Mouse (Mus musculus) hindbrain, embryonic 15.5 days (tissue): ENCODE measurements around the gene Fam117a. TPM values are rescaled to one million over a fixed set of nuclear protein-coding genes. Genes with fewer than 3 reads are reported as not detected.

Experiments
- ATAC-seq: fragments of 200-750 bp; cut with Nextera tagmentation; 2 replicates; pipeline ENCODE4 v1.8.0; 2017; ENCODE audit warnings: low read depth, moderate number of reproducible peaks, moderate TSS enrichment; ENCODE audit not compliant: low FRiP score
- H3K27ac ChIP-seq: fragments of 300-500 bp; sonication (generic); replicated peaks from 2 replicates; pipeline ENCODE4 v1.5.1; 2015; ENCODE audit warnings: mild to moderate bottlenecking, inconsistent platforms
- H3K27me3 ChIP-seq: fragments of 300-500 bp; sonication (generic); 2 replicates; pipeline ENCODE4 v1.6.1; 2015; ENCODE audit warnings: control low read depth, inconsistent platforms
- H3K36me3 ChIP-seq: fragments of 300-500 bp; sonication (generic); 2 replicates; pipeline ENCODE4 v1.6.1; 2015; ENCODE audit warnings: control low read depth, inconsistent platforms
- H3K4me1 ChIP-seq: fragments of 300-500 bp; sonication (generic); replicated peaks from 2 replicates; pipeline ENCODE4 v1.6.1; 2015; ENCODE audit warnings: control low read depth, inconsistent platforms
- H3K4me2 ChIP-seq: fragments of 300-500 bp; sonication (generic); 2 replicates; pipeline ENCODE4 v1.6.1; 2015; ENCODE audit warnings: moderate library complexity, mild to moderate bottlenecking, inconsistent platforms
- H3K4me3 ChIP-seq: fragments of 300-500 bp; sonication (generic); 2 replicates; pipeline ENCODE4 v1.5.1; 2015; ENCODE audit warnings: mild to moderate bottlenecking, inconsistent platforms
- H3K9ac ChIP-seq: fragments of 300-500 bp; sonication (generic); 2 replicates; pipeline ENCODE4 v1.6.1; 2015; ENCODE audit warnings: inconsistent platforms
- H3K9me3 ChIP-seq: fragments of 300-500 bp; sonication (generic); 2 replicates; pipeline ENCODE4 v1.6.1; 2016; ENCODE audit warnings: control low read depth, inconsistent platforms
- WGBS: fragments of 180-500 bp; shearing (Covaris S2); methylation state at CpG from one replicate; pipeline ENCODE4 v1.1.7; 2015; 5-methylcytosine and 5-hydroxymethylcytosine counted together
- polyA plus RNA-seq: library from polyadenylated mRNA; unstranded; fragments of >200 nt; fragmentation: Nextera tagmentation; extraction: Ambion mirVana; gene quantifications from 2 replicates; pipeline ENCODE4 v1.2.1, GENCODE M21; 2015

Fam117a gene
- polyA plus RNA-seq, 1 experiment from 2014 or later, result 3.6 TPM

DNA sequence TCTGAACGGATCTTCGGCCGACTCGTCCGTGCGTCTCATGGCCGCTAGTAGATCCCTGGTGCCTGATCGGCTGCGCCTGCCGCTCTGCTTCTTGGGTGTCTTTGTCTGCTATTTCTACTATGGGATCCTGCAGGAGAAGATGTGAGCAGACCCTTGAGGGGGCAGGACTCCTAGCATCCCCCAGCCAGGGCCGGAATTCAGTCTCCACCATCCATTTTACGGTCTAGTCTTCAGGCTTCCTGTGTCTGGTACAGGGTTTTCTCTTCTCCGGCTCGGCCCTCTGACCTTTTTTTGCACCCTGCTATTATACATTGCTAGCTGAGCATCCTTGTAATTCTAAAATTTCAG, 48.1 kb downstream of the Fam117a start:
- Histone ChIP-seq H3K9ac (peak overlapping the region; percentile 92), H3K4me3 (peak overlapping the region; percentile 72), H3K4me1 (peaks cover 16% of the 10 kb centered on the region), H3K27me3 (no peaks in the 10 kb centered on the region), H3K36me3 (peaks cover 27% of the 10 kb centered on the region), H3K27ac (peak overlapping the region; percentile 92), H3K4me2 (peak overlapping the region; percentile 56), H3K9me3 (no peaks in the 10 kb centered on the region)
- 0% methylated on average over 14 of the region's 14 CpGs for WGBS
- ATAC-seq, result peak; percentile 32; the same call in 1 of the 2 replicates

DNA sequence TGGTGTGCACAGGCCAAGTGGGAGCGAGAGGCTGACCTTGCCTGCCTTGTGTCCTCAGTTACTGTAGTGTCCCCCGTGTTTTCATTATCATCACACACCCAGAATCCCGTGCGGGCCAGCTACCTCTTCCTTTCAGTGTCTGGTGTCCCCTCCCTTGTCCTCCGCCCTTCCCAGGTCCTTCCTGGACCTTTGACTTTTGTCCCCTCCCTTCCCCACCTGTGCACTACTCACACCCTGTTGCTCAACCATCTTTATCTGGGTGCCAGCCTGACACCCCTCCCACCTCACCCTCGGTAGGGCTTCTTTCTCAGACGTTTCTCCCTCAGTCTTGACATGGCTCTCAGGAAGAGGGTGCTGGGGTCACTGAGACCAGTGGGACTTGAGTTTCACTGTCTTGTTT, 50.5 kb downstream of the Fam117a start:
- Histone ChIP-seq H3K27ac (no peak overlapping the region), H3K4me2 (no peak overlapping the region), H3K4me1 (peaks cover 27% of the 10 kb centered on the region), H3K36me3 (peaks cover 35% of the 10 kb centered on the region), H3K27me3 (no peaks in the 10 kb centered on the region), H3K9ac (no peak overlapping the region), H3K4me3 (no peak overlapping the region), H3K9me3 (no peaks in the 10 kb centered on the region)
- ATAC-seq, result no peak
- 91% methylated on average over 7 of the region's 7 CpGs for WGBS

DNA sequence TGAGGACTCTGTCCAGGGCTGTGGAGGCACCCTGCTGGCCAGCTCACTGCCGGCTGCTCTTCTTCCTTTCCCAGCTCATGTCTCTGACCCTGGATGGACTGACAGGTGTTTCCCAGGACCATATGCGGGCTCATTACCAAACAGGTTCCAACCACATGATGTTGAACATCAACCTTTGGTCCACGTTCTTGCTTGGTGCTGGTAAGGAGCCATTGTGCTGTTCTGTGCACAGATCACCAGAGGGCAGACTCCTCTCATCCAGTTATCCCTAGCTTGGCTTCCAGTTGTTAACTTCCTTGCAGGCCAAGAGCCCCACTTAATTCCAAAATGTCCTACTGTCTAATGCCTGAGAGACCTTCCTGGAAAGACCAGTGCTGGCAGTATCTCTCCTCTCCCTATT, 52.2 kb downstream of the Fam117a start:
- ATAC-seq, result no peak
- H3K4me2 ChIP-seq, result no peak overlapping the region
- peaks cover 33% of the 10 kb centered on the region for H3K4me1 ChIP-seq
- no peaks in the 10 kb centered on the region for H3K9me3 ChIP-seq
- 70% methylated on average over 3 of the region's 3 CpGs for WGBS
- H3K27me3 ChIP-seq, result no peaks in the 10 kb centered on the region
- H3K27ac ChIP-seq, result no peak overlapping the region
- peaks cover 35% of the 10 kb centered on the region for H3K36me3 ChIP-seq
- H3K4me3 ChIP-seq, result no peak overlapping the region
- H3K9ac ChIP-seq, result no peak overlapping the region

DNA sequence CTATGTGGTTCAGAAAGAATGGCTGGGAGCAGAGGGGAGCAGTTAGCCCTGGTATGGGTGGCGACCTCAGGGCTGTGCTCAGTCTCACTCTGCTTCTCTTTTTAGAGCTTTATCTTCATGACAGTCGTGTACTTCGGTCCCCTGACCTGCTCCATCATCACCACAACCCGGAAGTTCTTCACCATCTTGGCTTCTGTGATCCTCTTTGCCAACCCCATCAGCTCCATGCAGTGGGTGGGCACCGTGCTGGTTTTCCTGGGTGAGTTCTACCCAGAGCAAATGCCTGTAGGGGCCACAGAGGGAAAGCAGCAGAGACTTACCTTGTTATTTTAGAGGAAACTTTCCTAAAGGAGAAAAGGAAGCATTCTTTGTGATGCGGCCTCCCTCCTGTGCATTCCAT, 53.6 kb downstream of the Fam117a start:
- H3K4me2 ChIP-seq, result no peak overlapping the region
- H3K9me3 ChIP-seq, result no peaks in the 10 kb centered on the region
- H3K36me3 ChIP-seq, result peaks cover 35% of the 10 kb centered on the region
- 94% methylated on average over 6 of the region's 6 CpGs for WGBS
- no peak overlapping the region for H3K9ac ChIP-seq
- H3K4me3 ChIP-seq, result no peak overlapping the region
- ATAC-seq, result no peak
- peaks cover 32% of the 10 kb centered on the region for H3K4me1 ChIP-seq
- no peaks in the 10 kb centered on the region for H3K27me3 ChIP-seq
- H3K27ac ChIP-seq, result no peak overlapping the region

DNA sequence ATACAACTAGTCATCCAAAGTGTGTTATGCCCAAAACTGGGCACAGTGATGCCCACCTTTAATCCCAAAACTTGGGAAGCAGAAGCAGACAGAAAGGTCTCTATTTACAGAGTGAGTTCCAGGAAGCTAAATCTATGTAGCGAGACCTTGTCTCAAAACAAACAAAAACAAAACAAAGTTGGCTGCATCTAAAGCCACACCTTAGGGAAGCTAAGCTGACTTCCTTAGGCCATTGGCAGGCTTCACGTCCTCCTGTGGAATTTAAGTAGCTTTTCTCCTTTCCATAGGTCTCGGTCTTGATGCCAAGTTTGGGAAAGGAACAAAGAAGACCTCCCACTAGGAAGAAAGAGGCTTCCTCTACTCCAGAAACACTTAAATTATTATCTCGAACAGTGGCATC, 54.4 kb downstream of the Fam117a start:
- Histone ChIP-seq H3K4me1 (peaks cover 24% of the 10 kb centered on the region), H3K4me2 (no peak overlapping the region), H3K36me3 (peaks cover 35% of the 10 kb centered on the region), H3K9me3 (no peaks in the 10 kb centered on the region), H3K9ac (no peak overlapping the region), H3K27ac (no peak overlapping the region), H3K27me3 (no peaks in the 10 kb centered on the region), H3K4me3 (no peak overlapping the region)
- 75% methylated on average over 4 of the region's 4 CpGs for WGBS
- no peak for ATAC-seq

DNA sequence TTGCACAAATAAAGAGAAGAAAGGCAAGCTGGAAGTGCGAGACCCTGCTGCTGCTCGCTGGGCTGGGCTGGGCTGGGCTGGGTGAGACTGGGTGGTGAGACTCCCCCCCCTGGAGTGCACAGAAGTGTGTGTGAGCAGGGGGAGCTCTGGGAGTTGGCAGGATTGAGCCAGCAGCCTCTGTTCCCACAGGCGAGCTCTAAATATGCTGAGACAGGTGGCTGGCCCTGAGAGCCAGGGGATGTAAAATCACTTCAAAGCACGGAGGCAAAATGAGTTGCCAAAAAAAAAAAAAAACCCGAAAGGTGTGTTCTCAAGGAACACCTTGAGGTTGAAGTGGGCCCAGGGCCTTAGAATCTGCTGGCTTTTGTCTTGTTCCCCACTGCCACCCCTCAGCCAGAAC, 54.9 kb downstream of the Fam117a start:
- Histone ChIP-seq H3K9ac (no peak overlapping the region), H3K9me3 (no peaks in the 10 kb centered on the region), H3K4me2 (no peak overlapping the region), H3K4me1 (peaks cover 18% of the 10 kb centered on the region), H3K27ac (peak overlapping the region; percentile 51), H3K4me3 (no peak overlapping the region), H3K27me3 (no peaks in the 10 kb centered on the region), H3K36me3 (peaks cover 32% of the 10 kb centered on the region)
- 73% methylated on average over 5 of the region's 5 CpGs for WGBS
- no peak for ATAC-seq

DNA sequence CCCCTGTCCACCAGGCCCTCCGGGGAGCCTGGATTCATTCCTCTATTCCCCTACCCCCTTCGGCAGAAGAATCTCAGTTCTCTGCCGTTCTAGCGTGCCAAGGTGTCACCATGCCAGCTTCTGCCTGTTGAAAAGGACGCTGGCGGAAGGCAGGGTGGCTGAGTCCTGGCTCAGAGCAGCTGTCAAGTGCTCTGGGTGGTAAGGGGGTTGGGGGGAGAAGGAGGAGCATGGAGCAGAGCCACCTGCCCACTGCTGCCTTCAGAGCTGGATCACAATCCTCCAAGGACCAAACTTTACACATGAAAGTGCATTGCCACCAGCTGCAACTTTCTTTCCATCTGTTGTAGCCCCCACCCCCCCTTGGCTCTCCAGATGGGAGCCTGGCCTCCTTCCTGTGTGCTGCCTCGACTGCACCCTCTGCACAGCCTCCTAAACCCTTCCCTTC, 55.4 kb downstream of the Fam117a start:
- H3K9me3 ChIP-seq, result no peaks in the 10 kb centered on the region
- peak; percentile 83 for ATAC-seq
- no peak overlapping the region for H3K4me2 ChIP-seq
- WGBS, result 32% methylated on average over 7 of the region's 7 CpGs
- no peaks in the 10 kb centered on the region for H3K27me3 ChIP-seq
- peaks cover 27% of the 10 kb centered on the region for H3K36me3 ChIP-seq
- no peak overlapping the region for H3K4me3 ChIP-seq
- peak overlapping the region; percentile 51 for H3K27ac ChIP-seq
- H3K4me1 ChIP-seq, result peaks cover 16% of the 10 kb centered on the region
- H3K9ac ChIP-seq, result no peak overlapping the region

DNA sequence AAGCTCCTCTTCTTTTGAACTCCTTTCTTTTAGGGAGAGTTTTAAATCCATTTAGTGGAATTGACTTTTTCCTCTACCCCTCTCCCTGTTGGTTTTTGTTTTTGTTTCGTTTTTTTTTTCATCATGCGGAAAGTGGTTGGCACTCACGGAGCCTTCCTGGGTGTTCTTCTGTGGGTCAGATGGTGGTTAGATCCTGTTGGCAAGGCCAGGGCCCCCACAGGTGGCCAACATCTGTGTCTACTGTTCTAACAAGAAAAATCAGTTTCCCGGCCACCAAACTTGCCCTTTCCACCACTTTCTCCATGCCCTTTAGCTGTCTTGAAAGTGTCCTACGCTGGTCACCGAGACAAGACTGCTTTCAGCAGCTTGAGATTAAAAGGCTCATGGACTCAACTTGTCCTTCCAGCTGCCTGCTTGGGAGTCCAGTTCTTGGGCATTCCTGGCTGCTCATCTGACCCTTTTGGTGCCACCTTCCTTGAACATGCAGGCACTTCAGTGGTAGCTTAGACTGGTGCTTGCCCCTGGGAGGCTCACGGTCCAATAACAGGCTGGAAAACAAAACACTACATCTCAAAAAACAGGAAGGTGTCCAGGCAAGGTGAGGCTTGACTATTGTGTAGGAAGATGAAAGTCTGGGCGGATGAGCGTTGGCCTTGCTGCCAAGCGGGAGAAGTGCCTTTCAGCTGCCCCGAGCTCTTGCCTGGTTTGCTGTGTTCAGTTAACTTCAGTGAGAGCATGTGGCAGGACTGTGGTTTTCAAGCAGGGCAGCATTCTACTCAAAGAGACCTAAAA, 56.1 kb downstream of the Fam117a start:
- H3K9me3 ChIP-seq, result no peaks in the 10 kb centered on the region
- no peaks in the 10 kb centered on the region for H3K27me3 ChIP-seq
- no peak overlapping the region for H3K9ac ChIP-seq
- no peak for ATAC-seq
- H3K4me2 ChIP-seq, result no peak overlapping the region
- WGBS, result 75% methylated on average over 11 of the region's 11 CpGs
- no peak overlapping the region for H3K4me3 ChIP-seq
- H3K36me3 ChIP-seq, result peaks cover 20% of the 10 kb centered on the region
- H3K27ac ChIP-seq, result peak overlapping the region; percentile 0
- peaks cover 18% of the 10 kb centered on the region for H3K4me1 ChIP-seq

DNA sequence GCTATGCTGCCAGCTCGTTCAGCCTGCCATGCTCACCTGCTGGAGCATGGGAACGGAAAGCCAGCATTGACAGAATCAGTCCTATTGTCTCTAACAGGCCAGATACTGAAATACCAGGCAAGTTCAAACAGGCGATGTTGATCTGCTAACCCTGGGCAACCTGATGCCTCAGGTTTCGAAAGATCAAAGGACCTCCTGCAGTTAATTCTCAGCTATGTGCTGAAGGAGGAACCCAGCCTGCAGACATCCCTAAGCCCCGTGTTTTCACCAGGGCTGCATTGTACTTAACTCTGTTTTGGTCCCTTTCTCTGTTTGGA, 56.6 kb downstream of the Fam117a start:
- no peaks in the 10 kb centered on the region for H3K9me3 ChIP-seq
- H3K4me2 ChIP-seq, result no peak overlapping the region
- WGBS, result 45% methylated on average over 5 of the region's 5 CpGs
- H3K27me3 ChIP-seq, result no peaks in the 10 kb centered on the region
- ATAC-seq, result no peak
- H3K4me3 ChIP-seq, result no peak overlapping the region
- H3K27ac ChIP-seq, result peak overlapping the region; percentile 0; the same call in 1 of the 2 replicates
- H3K9ac ChIP-seq, result no peak overlapping the region
- H3K4me1 ChIP-seq, result peaks cover 23% of the 10 kb centered on the region
- H3K36me3 ChIP-seq, result peaks cover 15% of the 10 kb centered on the region

DNA sequence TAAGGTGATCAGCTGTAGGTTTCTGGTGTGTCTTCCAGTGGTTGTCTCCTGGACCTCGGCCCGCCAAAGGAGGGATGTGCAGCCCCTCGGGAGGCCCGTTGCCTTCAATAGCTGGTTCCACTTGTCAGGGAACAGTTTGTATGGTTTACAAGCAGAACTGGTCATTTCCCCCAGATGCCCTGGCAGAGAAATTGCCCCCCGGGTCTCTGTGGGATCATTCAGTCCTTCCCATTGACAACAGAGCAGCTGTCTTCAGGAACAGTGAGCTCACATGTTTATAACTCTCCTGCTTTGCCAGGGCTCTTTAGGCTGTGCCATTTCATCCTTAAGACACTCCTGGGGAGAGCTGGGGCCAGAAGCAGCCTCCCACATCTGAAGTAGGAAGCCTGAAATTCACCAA, 57.3 kb downstream of the Fam117a start:
- Histone ChIP-seq H3K27me3 (no peaks in the 10 kb centered on the region), H3K9me3 (no peaks in the 10 kb centered on the region), H3K36me3 (peaks cover 15% of the 10 kb centered on the region), H3K4me3 (no peak overlapping the region), H3K27ac (no peak overlapping the region), H3K4me2 (no peak overlapping the region), H3K9ac (no peak overlapping the region), H3K4me1 (peaks cover 23% of the 10 kb centered on the region)
- 49% methylated on average over 5 of the region's 5 CpGs for WGBS
- no peak for ATAC-seq

DNA sequence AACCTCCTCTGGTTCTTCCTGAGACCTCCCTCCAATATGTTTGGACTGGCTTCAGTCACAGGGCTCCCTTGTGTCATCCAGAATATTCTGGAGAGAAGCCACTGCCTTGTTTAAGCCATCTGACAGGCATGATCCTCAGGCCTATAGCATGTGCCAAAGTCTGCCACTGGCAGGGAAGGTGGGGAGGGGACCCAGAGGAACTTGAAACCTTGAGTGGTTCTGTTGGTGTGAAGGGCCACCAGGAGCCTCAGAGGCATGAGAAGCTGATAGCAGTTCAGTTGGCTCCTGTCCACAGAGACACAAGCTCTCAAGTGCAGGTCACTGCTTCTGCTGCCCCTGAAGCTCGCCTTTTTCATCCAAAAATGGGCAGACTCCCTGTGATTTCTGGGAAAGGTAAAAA, 59.7 kb downstream of the Fam117a start:
- 70% methylated on average over 1 of the region's 1 CpGs for WGBS
- ATAC-seq, result no peak
- H3K4me1 ChIP-seq, result peaks cover 25% of the 10 kb centered on the region
- H3K36me3 ChIP-seq, result no peaks in the 10 kb centered on the region; the same call in 1 of the 2 replicates
- H3K4me2 ChIP-seq, result no peak overlapping the region
- no peaks in the 10 kb centered on the region for H3K27me3 ChIP-seq
- no peak overlapping the region for H3K27ac ChIP-seq
- H3K9ac ChIP-seq, result no peak overlapping the region
- no peaks in the 10 kb centered on the region for H3K9me3 ChIP-seq
- no peak overlapping the region for H3K4me3 ChIP-seq

DNA sequence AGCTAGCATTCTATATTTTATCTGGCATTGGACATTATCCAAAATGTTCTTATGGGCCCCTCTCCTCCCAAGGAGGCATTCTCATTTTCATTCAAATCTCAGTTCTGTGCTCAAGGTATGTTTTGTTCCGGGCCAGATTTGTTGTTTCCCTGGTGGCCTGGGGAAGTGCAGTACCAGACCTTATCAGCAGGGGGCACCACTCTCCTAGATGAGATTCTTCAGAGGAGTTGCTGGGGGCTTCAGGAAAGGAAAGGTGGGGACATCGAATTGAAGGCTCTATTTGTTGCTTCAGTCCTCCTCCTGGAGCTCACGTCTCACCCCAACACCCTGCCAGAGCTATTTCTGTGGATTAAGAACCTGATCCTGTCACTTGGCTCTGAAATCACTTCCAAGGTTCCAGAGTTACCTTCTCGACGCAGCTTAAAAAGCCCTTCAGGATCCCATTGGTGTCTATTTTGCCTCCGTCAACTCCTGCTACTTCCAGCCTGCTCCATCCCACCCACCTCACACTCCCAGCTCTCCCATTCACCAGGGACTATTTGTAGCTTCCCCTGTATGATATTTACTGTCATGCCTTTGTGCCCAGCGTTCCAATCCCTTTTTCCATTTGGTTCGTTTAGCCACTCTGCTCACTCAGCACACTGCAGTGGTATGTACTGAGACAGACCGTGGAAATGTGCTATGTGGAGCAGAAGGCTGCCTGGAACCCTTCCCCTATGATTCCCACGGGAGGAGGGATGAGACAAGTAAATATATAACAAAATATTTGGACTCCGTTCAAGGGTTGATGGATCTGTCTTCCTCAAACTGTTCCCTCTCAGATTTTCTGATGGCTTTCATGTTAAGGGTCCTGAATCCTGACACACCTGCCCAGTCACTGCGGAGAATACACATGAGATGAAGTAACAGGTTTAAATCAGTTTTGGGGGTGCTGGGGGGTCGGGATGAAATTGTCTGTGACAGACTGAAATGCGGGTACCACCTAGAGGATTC, 61.3 kb downstream of the Fam117a start:
- H3K9me3 ChIP-seq, result no peaks in the 10 kb centered on the region
- no peak overlapping the region for H3K9ac ChIP-seq
- ATAC-seq, result no peak
- H3K36me3 ChIP-seq, result no peaks in the 10 kb centered on the region
- no peaks in the 10 kb centered on the region for H3K27me3 ChIP-seq
- WGBS, result 56% methylated on average over 14 of the region's 14 CpGs
- H3K4me1 ChIP-seq, result peaks cover 11% of the 10 kb centered on the region
- no peak overlapping the region for H3K4me3 ChIP-seq
- no peak overlapping the region for H3K4me2 ChIP-seq
- no peak overlapping the region for H3K27ac ChIP-seq
